In the genomic region with DNA sequence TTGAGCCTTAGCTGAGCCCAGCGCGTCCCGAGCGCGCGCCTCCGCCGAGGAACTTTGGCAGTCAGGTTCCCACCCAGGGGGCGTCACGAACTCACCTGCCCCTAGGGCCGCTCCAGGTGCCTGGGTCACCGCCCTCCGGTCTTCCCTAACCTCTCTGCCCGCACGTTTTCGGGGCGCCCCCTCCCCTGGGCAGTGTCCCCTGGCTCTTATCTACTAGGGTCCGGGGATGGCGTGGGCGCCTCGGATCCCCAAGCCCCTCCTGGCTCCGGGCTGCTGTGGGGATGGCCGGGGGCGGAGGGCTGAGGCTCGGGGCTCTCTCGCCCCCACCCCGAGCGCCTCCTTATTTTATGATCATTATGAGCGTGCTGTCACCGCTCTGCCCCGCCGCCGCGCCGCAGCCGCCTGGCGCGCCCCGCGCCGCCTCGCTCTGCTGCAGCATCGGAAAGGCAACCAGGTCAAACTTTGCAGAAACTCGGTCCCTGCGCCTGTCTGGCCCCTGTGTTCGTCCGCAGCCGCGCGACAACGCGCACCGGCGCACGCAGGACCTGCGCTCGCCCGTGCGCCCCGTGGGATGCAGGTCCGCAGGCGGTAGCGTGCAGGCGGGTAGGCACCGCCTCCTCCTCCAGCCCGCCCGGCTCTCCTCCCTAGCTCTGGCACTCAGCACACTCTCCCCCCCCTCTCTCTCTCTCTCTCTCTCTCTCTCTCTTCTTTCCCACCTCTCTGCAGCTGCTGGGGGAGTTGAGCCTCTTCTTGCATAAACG, we compare ENCODE assay signal across 8 mouse cellular contexts. TPM values are rescaled to one million over a fixed set of nuclear protein-coding genes. Genes with fewer than 3 reads are reported as not detected.
DNase-seq lines count a peak whose midpoint lies in the region; ATAC-seq and TF ChIP-seq lines count a peak whose summit lies in the region.

Fam78a (minus strand) TSS at position 747 of the 761 bp plus-strand sequence.

- peak within 1 kb of the TSS; percentile 49 for H3K9ac ChIP-seq in hindbrain, postnatal 0 days (replicated peaks; ENCODE audit: low read length)

- H3K4me2 ChIP-seq in hindbrain, postnatal 0 days (ENCODE audit: low read depth, low read length), result peak within 1 kb of the TSS; percentile 100

- WGBS in hindbrain, postnatal 0 days, result 0% methylated on average over 59 of the region's 68 CpGs

- peaks cover 17% of the 10 kb centered on the region; the same call in 1 of the 2 replicates for H3K27me3 ChIP-seq in hindbrain, postnatal 0 days (ENCODE audit: insufficient read depth, low read length)

- peak within 1 kb of the TSS; percentile 66 for H3K4me3 ChIP-seq in hindbrain, postnatal 0 days (ENCODE audit: low read length)

- no peak for TF ChIP-seq CTCF in hindbrain, postnatal 0 days (IDR thresholded peaks at IDR 0.05; ENCODE audit: low read depth)

- H3K27ac ChIP-seq in hindbrain, postnatal 0 days, result no peak within 1 kb of the TSS

- peaks cover 15% of the 10 kb centered on the region; the same call in 1 of the 2 replicates for H3K4me1 ChIP-seq in hindbrain, postnatal 0 days (ENCODE audit: insufficient read depth, low read length)

- no peaks in the 10 kb centered on the region for H3K9me3 ChIP-seq in hindbrain, postnatal 0 days (ENCODE audit: low read length)

- no peaks in the 10 kb centered on the region for H3K36me3 ChIP-seq in hindbrain, postnatal 0 days (ENCODE audit: insufficient read depth, low read length)

- DNase-seq in left cerebral cortex, adult 18-20 months (ENCODE audit: low spot score in 2 of 2), result peak; percentile 34 to 59
- DNase-seq in left cerebral cortex, adult 11 months (ENCODE audit: low spot score), result no peak
- peak; percentile 34 to 38 for DNase-seq in cerebellum, postnatal 14 days
- DNase-seq in gastrocnemius, adult 8-10 months (ENCODE audit: low spot score in 2 of 2), result peak in 1 of 2 experiments; percentile 32
- peak; percentile 56 for DNase-seq in hindbrain, postnatal 0 days (ENCODE audit: low spot score)
- peak; percentile 67 for DNase-seq in skeletal muscle tissue, adult 2 months (ENCODE audit: low read depth, low spot score)
- no peak for DNase-seq in layer of hippocampus, postnatal 10 days (ENCODE audit: low spot score in 2 of 2)

- ATAC-seq in hindbrain, postnatal 0 days, result peak; percentile 53
- 0 out of 2 replicates have a peak, but pooled peaks have one; percentile 22 for ATAC-seq in megakaryocyte, adult 5-6 weeks (ENCODE audit: poor library complexity, severe bottlenecking)

RNA-seq across cellular contexts. Expression of gene Fam78a, which starts in this region (rescaled TPM):
- total RNA-seq in left cerebral cortex, adult 18-20 months (2021), result 1 to 10 TPM; 6.2 to 9.6 TPM
- total RNA-seq in gastrocnemius, adult 8-10 months (2022), result 10 to 100 TPM; 10.8 to 17.5 (median 14.9) TPM
- 0.83 and 1.3 TPM in 2 replicates for total RNA-seq in hindbrain, postnatal 0 days (2014; rRNA removed)
- 0.21 and 0.39 TPM in 2 replicates for polyA plus RNA-seq in hindbrain, postnatal 0 days (2015; fragmentation: Nextera tagmentation; extraction: Ambion mirVana)
- 14.4 and 14.7 TPM in 2 replicates for total RNA-seq in megakaryocyte, adult 5-6 weeks (2015)
- total RNA-seq in megakaryocyte, adult 5-6 weeks (2017), result 11.7 and 13.1 TPM in 2 replicates
- total RNA-seq in layer of hippocampus, postnatal 10 days (2021), result 1 to 10 TPM; 2.3 to 2.6 TPM

Comparison
In these comparisons a context has a peak if more than half of its experiments do, and no peak if none do; other contexts are left out.
1. DNase-seq: peak in left cerebral cortex, adult 18-20 months (2 of 2), cerebellum, postnatal 14 days (2 of 2), hindbrain, postnatal 0 days (single experiment) and skeletal muscle tissue, adult 2 months (single experiment); none in left cerebral cortex, adult 11 months (single experiment) and layer of hippocampus, postnatal 10 days (0 of 2).